Comparison of ENCODE assay signal across 21 mouse cellular contexts in the genomic region with DNA sequence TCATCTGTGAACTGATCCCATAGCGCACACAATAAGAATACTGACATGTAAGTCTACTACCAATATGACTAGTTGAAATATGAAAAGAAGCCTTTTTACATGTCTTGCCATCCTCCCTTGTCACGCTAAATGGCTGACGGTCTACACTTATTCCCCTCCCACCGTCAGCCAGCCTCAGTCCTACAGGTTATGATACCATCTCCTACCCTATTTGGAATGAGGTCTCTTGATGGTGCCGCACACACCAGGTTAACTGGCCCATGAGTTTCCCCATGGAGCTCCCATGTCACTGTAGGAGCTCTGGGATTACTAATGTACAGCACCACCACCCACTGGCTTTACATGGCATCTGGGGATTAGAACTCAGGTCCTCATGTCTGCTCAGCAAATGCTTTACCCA.
A peak's percentile ranks its signal among the peaks of the same experiment; 100 is the strongest.
DNase-seq lines count a peak whose midpoint lies in the region; ATAC-seq and TF ChIP-seq lines count a peak whose summit lies in the region.
"Had no signal": no experiment of that assay in that cellular context is flagged by ENCODE, and none has a peak within 500 bp of the region (broad histone marks: within the 10 kb centered on the region; RNA-seq: fewer than 3 reads in every experiment).

No protein-coding gene starts in this region.

- peak; percentile 78 for DNase-seq in heart, adult 11 months
- DNase-seq in heart, adult 8-10 months (ENCODE audit: low spot score): no peak
- peak; percentile 53 for DNase-seq in heart, embryonic 10.5 days (ENCODE audit: low spot score)
- DNase-seq in midbrain, embryonic 11.5 days (ENCODE audit: low spot score, missing footprints): peak; percentile 59
- no peak for DNase-seq in midbrain, postnatal 0 days (ENCODE audit: low spot score)
- peak; percentile 3 for DNase-seq in urinary bladder, adult 2 months (ENCODE audit: low spot score)
- no peak for DNase-seq in urinary bladder, postnatal 14 days (ENCODE audit: low spot score)
- DNase-seq: adrenal gland, adult 2 months; adrenal gland, adult 8-10 months; adrenal gland, postnatal 10 days; adrenal gland, postnatal 14 days; adrenal gland, postnatal 25 days; adrenal gland, postnatal 36 days; B cell, adult 2 months; cerebellum, adult 11 months; cerebellum, adult 11-12 months had no signal

- no peak overlapping the region for H3K4me2 ChIP-seq in heart, embryonic 12.5 days
- H3K4me2 ChIP-seq in midbrain, embryonic 11.5 days: no peak overlapping the region
- H3K4me2 ChIP-seq in midbrain, postnatal 0 days (ENCODE audit: low read depth, low read length, poor library complexity, severe bottlenecking): no peak overlapping the region

- 91% methylated on average over 5 of the region's 5 CpGs for WGBS in heart, embryonic 10.5 days
- WGBS in heart, embryonic 12.5 days: 89% methylated on average over 5 of the region's 5 CpGs
- WGBS in midbrain, embryonic 11.5 days: 95% methylated on average over 5 of the region's 5 CpGs
- 98% methylated on average over 5 of the region's 5 CpGs for WGBS in midbrain, postnatal 0 days

- H3K4me3 ChIP-seq in heart, embryonic 10.5 days: no peak overlapping the region
- H3K4me3 ChIP-seq in heart, embryonic 12.5 days: no peak overlapping the region
- no peak overlapping the region for H3K4me3 ChIP-seq in midbrain, embryonic 11.5 days (ENCODE audit: low read depth, low read length)
- no peak overlapping the region for H3K4me3 ChIP-seq in midbrain, postnatal 0 days (ENCODE audit: low read depth, low read length)

- peaks cover 11% of the 10 kb centered on the region; the same call in 1 of the 2 replicates for H3K4me1 ChIP-seq in heart, embryonic 10.5 days
- H3K4me1 ChIP-seq in heart, embryonic 12.5 days (replicated peaks): 0 out of 2 replicates have a peak, but pooled peaks cover 2% of the 10 kb centered on the region
- H3K4me1 ChIP-seq in midbrain, embryonic 11.5 days (ENCODE audit: control insufficient read depth, insufficient read depth, low read length): no peaks in the 10 kb centered on the region
- no peaks in the 10 kb centered on the region for H3K4me1 ChIP-seq in midbrain, postnatal 0 days (ENCODE audit: insufficient read depth, low read length)

- no peaks in the 10 kb centered on the region for H3K9me3 ChIP-seq in heart, embryonic 10.5 days
- no peaks in the 10 kb centered on the region for H3K9me3 ChIP-seq in heart, embryonic 12.5 days (replicated peaks)
- H3K9me3 ChIP-seq in midbrain, embryonic 11.5 days (ENCODE audit: control insufficient read depth, low read length): no peaks in the 10 kb centered on the region
- no peaks in the 10 kb centered on the region for H3K9me3 ChIP-seq in midbrain, postnatal 0 days (ENCODE audit: low read length)

- no peaks in the 10 kb centered on the region for H3K36me3 ChIP-seq in heart, embryonic 10.5 days
- no peaks in the 10 kb centered on the region for H3K36me3 ChIP-seq in heart, embryonic 12.5 days
- H3K36me3 ChIP-seq in midbrain, embryonic 11.5 days (ENCODE audit: control insufficient read depth, insufficient read depth, low read length): no peaks in the 10 kb centered on the region
- H3K36me3 ChIP-seq in midbrain, postnatal 0 days (ENCODE audit: insufficient read depth, low read length): no peaks in the 10 kb centered on the region
- H3K36me3 ChIP-seq: G1E had no signal

- H3K27ac ChIP-seq in heart, embryonic 10.5 days: no peak overlapping the region
- no peak overlapping the region for H3K27ac ChIP-seq in heart, embryonic 12.5 days (ENCODE audit: poor library complexity, severe bottlenecking)
- no peak overlapping the region for H3K27ac ChIP-seq in midbrain, embryonic 11.5 days (ENCODE audit: low read depth, low read length)
- no peak overlapping the region for H3K27ac ChIP-seq in midbrain, postnatal 0 days (ENCODE audit: low read depth, low read length)

- H3K27me3 ChIP-seq in heart, embryonic 10.5 days (ENCODE audit: insufficient read depth, poor library complexity, severe bottlenecking): peaks cover 3% of the 10 kb centered on the region; the same call in 1 of the 2 replicates
- no peaks in the 10 kb centered on the region for H3K27me3 ChIP-seq in heart, embryonic 12.5 days (replicated peaks)
- H3K27me3 ChIP-seq in midbrain, embryonic 11.5 days (ENCODE audit: control insufficient read depth, insufficient read depth, low read length): no peaks in the 10 kb centered on the region
- H3K27me3 ChIP-seq in midbrain, postnatal 0 days (ENCODE audit: insufficient read depth, low read length): no peaks in the 10 kb centered on the region
- H3K27me3 ChIP-seq: Patski had no signal

- no peak for TF ChIP-seq CTCF in midbrain, postnatal 0 days (IDR thresholded peaks at IDR 0.05)

- no peak overlapping the region for H3K9ac ChIP-seq in heart, embryonic 12.5 days
- no peak overlapping the region for H3K9ac ChIP-seq in midbrain, embryonic 11.5 days (ENCODE audit: low read length)
- H3K9ac ChIP-seq in midbrain, postnatal 0 days (replicated peaks; ENCODE audit: low read length, poor library complexity, severe bottlenecking): no peak overlapping the region

- ATAC-seq in heart, embryonic 12.5 days (ENCODE audit: insufficient number of reproducible peaks, low FRiP score): no peak
- ATAC-seq in midbrain, embryonic 11.5 days (ENCODE audit: low FRiP score): no peak
- ATAC-seq in midbrain, postnatal 0 days (ENCODE audit: low FRiP score): no peak
- ATAC-seq: activated CD4-positive, CD25-positive, alpha-beta regulatory T cell, adult 4 months; CD4-positive, CD25-positive, alpha-beta regulatory T cell, adult 4 months; Patski had no signal

Comparison
In these comparisons a context has a peak if more than half of its experiments do, and no peak if none do; other contexts are left out.
1. DNase-seq: peak in heart, adult 11 months (single experiment), heart, embryonic 10.5 days (single experiment), midbrain, embryonic 11.5 days (single experiment) and urinary bladder, adult 2 months (single experiment); none in heart, adult 8-10 months (single experiment), midbrain, postnatal 0 days (single experiment) and urinary bladder, postnatal 14 days (single experiment).